Mouse (Mus musculus): Measurements from ENCODE around the gene Spout1.
"Not testable (repeated sequence)": the region's sequence is repeated elsewhere in the genome, so short reads cannot be mapped to it uniquely, and the experiment has no call there.

The Spout1 gene

DNA sequence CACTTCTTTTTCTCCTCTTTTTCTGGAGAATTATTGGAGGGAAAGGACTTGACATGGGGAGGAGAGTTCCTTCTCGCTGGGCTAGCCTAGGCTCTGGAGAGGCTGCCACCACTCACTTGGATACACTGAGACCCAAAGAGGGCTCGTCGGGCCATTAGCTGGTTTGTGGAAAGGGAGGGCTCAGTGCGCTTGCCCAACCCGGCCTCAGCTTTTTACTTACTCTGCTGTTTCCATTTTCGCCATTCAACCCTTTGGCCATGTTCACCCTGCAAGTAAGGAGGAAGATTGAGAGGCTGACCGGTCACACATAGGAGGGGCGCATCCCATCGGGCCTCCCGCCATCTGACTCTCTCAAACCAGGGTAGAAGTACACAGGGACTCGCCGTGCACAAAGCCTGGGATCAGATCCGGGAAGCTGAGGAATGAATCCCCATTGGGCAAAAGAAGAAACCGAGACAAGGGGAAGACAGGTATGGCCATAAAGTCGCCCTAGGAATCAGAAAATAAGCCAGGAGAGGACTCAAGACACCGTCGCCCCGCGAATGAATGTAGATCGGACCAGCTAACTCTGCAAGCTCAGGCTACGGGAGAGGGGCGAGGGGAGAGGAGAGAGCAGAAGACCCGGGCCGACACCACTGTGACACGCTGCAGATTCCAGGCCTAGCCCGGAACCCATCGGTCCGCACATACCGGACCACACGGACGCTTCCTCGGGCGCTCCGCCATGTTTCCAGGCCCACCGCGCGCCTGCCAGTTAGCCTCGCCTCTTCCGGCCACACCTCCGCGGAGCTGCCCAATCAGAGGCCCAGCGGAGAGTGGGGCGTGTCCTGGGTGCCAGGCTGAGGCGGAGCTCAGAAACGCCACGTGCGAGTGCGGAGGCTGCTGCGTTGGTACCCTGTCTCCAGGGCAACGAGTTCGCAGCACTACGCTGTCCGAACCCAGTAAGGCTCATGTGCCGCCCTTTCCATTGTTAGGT is at the start of gene Spout1:
Gene Spout1, minus strand, starts transcription at position 760 of the 976 bp plus-strand sequence.
- peak; percentile 91 to 96 for DNase-seq

GRCm38 (mm10) chr2:30216293-30216692 is 38.0 kb upstream of the Spout1 start:
- no peak for DNase-seq

- no peak for DNase-seq
Measured at GRCm38 (mm10) chr2:30215493-30215892, 37.2 kb upstream of the Spout1 start.

- no peak for DNase-seq
Measured at GRCm38 (mm10) chr2:30214745-30215144, 36.5 kb upstream of the Spout1 start.

GRCm38 (mm10) chr2:30212951-30213350 is 34.7 kb upstream of the Spout1 start:
- no peak for DNase-seq

- no peak for DNase-seq
Measured at GRCm38 (mm10) chr2:30212169-30212545, 33.9 kb upstream of the Spout1 start.

DNA sequence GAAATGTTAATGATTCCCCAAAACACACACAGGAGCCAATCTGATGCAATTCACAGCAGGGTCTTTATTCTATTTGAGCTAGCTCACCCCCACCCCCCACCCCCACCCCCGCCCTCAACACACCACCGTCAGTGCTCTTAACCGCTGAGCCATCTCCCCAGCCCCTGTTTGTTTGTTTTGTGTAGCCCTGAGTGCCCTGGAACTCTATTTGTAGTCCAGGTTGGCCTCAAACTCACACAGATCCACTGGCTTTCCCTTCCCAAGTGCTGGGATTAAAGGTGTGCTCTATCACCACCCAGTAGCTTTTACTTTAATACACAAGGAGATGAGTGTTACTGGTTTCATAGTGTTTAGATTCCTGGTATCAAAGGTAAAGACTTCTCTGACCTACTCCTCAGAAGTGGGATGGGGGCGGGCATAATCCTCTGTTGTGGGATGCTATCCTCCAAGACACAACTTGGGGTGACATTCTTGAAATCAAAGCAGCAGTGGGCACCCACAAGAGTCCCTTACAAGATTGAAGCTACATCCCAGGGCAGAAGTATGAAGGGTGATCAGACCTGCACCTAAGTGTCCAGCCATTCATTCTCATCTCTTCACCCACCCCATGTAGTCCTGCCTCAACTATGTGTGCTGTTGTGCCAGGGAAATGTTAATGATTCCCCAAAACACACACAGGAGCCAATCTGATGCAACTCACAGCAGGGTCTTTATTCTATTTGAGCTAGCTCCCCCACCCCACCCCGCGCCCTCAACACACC is 33.3 kb upstream of the Spout1 start:
- DNase-seq, result no peak

DNA sequence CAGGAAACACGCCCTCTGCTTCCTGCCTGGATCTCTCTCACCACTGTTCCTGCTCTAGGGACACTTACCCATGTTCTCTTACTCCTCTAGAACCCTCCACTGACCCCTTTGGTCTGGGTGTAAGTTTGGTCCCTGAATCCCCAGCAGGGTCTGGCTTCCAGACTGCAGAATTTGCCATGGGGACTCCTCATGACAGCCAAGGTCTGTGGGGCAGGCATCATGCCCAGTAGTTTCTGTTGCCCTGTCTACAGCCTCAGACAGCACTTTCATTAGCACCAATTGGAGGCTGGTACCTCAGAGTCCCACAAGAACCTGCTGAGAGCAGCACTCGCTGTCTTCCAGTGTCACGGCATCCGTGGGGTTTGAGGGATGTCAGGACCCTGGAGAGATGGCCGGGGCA is 29.6 kb upstream of the Spout1 start:
- DNase-seq, result no peak

GRCm38 (mm10) chr2:30207401-30207800 is 29.1 kb upstream of the Spout1 start:
- DNase-seq, result no peak

GRCm38 (mm10) chr2:30205629-30206357 is 27.5 kb upstream of the Spout1 start, which contains the start of gene Kyat1:
Gene Kyat1 (minus strand): TSS chr2:30205847.
- peak; percentile 92 to 94 for DNase-seq

DNA sequence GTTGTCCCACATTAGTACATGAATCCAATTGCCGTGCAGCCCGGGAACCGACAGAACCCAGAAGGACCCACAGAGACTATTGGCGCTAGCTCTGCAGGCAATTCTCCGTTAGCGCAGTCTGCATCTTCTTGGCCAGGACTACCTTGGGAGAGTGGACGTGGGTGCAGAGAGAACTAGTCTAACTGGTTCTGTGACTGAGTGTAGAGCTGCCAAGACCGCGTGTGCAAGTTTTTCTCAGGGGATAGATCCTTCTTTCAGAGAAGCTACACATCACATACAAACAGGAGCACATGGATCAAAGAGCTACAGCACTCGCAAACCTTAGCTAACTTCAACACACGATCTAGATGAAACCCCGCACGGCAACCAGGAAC is 27.0 kb upstream of the Spout1 start:
- peak in 1 of 2 experiments; percentile 32 for DNase-seq

DNA sequence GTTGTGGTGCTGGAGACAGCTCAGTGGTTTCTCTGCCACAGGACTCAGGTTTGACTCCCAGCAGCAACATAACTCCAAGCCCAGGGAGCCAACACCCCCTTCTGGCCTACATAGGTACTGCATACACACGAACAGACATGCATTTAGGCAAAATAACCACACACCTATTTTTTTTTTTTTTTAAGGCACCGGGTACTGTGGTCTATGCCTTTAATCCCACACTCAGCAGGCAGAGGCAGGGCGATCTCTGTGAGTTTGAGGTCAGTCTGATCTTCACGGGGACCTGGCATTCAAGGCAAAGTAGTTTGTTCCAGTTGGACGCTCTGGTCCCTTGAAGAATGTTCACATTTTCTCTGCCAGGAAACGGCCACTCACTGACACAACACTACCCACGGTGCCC is 25.2 kb upstream of the Spout1 start:
- peak; percentile 24 for DNase-seq

- DNase-seq, result no peak
Measured at GRCm38 (mm10) chr2:30200388-30200925, 22.2 kb upstream of the Spout1 start.

- no peak for DNase-seq
Measured at GRCm38 (mm10) chr2:30199984-30200383, 21.7 kb upstream of the Spout1 start.

- DNase-seq, result no peak
Measured at GRCm38 (mm10) chr2:30198021-30198420, 19.8 kb upstream of the Spout1 start.

DNA sequence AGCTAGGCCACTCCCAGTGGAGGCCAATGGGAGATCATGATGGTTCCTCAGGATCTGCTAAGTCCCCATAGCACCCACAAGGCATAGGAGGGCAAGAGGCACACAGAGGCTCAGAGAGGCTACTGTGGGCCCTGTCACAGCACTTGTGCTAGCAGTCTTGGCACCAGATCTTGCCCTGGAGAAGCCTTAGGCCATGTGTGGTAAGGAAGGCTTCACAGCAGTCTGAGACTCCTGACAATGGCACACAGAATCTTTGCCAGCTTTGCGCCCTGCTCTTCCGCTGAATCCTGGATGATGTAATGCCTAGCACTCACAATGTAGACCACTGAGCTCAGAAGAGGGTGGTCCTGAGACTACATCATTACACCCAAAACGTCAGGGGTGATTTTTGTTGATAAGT is 16.4 kb upstream of the Spout1 start:
- DNase-seq, result no peak

DNA sequence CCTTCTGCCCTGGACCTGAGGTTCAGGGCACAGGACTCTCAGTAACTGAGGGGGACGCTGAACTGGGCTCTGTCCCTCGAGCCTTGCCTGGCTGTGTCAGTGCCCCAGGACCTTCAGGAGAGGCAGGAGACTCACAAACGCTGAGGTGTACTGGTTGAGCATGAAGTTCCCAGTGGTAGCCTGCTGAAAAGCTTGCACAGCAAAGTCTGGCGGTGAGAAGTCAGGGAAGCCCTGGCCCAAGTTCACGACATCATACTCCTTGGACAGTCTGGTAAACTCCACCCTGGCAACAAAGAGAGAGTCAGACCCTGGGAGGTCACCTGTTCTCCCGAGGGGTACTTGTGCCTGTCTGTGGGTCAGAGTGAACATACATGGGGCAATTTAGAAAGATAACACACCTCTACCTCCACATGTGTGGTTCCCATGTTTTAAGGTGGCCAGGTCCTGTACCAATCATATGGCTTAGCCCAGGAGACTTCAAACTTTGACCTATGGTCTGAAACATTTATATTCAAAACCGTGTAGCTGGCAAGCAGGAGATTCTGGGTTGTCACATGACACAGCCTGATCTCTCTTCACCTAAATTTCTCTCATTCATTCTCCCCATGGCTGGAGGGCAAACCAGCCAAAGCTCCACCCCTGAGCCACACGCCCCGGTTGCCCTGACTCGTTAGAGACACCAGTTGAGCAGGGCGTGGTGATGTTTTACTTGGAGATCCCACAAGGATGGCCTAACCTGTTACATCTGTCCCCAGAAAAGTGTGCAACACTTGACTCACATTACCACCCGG is 13.7 kb upstream of the Spout1 start:
- DNase-seq, result no peak

- DNase-seq, result no peak
Measured at GRCm38 (mm10) chr2:30185681-30186080, 7.4 kb upstream of the Spout1 start.

DNA sequence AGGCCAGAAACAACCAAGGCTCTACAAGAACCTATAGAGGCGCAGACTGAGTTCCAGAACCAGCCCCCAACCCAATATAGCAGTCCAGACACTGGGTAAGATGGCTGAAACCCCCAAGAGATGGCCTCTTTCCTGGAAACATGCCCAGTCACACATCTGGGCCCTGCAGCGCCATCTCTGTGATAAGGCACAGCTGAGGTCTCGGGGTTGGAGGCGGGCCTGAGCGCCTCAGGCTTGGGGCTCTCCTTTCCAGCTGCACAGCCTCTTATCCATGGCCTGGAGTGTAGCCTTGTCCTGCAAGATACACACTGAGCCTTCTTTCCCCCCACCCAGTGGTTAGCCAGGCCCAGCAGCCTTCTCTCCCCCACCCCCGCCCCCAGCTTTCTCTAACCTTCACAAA is 7.0 kb upstream of the Spout1 start:
- no peak for DNase-seq

DNA sequence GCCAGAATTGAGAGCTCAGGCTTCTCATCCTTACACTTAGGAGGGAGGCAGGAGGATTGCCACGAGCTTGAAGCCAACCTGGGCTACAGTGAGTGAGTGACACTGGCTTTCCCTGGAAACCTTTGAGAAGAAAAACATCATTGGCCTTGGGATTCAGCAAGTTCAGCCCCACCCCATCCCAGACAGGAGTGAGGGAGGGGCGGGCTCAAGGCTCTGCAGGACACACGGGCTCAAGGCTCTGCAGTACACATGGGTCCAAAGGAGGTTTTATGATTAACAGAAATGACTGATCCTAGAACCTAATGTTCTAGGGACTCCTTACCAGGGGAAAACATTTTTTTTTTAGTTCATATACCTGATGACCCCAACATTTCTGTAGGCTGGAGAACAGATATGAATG is 5.5 kb upstream of the Spout1 start:
- no peak for DNase-seq

GRCm38 (mm10) chr2:30182424-30182823 is 4.2 kb upstream of the Spout1 start:
- DNase-seq, result no peak

- not testable (repeated sequence) for DNase-seq
Measured at GRCm38 (mm10) chr2:30178711-30179110, 452 bp upstream of the Spout1 start.

All from cerebellum, postnatal 36 days (tissue).